Mouse (Mus musculus): ENCODE results near the gene Sestd1.

Gene Sestd1

GRCm38 (mm10) chr2:77157546-77157945 is 122.8 kb downstream of the Sestd1 start:
- TF ChIP-seq GATA4 (IDR thresholded peaks at IDR 0.05; ENCODE audit: insufficient replicate concordance, low read length), result no peak

DNA sequence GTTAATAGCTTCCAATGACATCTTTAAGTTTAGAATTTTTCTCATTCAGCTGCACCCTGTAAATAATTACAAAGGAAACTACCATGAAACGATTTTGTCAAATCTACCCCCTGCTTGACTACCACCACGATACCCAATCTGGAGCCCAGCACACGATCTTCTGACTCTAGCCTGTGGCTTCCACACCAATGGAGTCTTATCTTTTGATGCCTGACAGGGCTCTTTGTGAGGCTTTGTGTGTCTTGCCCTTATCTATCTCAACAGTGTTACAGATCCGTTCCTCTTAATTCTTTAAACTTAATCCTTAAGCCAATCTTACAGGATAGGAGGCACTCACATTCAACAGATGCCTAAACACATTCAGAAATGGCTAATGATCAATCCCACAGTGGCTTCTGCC is 126.3 kb downstream of the Sestd1 start:
- TF ChIP-seq GATA4 (IDR thresholded peaks at IDR 0.05; ENCODE audit: insufficient replicate concordance, low read length), result no peak

DNA sequence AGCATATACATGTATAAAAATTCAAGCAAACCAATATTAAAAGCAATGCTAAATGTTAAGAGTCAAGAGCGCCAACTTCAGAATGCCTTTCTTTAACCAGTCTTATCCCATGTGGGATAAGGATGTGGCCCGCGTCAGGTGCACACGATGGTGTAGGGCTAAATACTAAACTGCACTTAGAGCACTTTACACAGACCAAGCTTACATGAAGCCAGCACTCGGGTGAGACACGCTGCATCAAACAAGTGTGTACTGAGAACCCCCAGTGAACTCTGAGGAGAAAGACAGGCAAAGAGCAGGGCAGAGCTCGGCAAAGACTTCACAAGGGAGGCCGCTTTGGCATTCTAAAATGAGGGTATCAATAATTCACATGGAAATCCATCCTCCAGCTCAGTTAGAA is 129.1 kb downstream of the Sestd1 start:
- no peak for TF ChIP-seq GATA4 (IDR thresholded peaks at IDR 0.05; ENCODE audit: insufficient replicate concordance, low read length)

DNA sequence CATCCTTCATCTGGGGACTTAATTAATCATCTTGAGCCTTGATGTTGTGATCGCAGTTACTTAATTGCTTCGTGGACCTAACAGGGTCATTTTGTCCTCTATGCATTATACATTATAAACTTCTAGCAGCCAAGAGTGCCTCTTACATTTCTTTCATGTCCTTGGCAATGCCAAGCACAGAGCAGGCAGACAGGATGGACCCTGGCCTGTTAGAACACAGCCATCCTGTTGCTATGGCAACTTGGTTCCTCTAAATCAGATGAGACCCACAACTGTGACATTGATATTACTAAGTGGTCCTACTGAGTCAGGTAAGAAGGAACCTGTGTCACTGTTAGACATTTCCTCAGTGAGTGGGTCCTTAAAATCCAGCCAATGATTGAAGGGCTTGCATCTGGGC is 130.8 kb downstream of the Sestd1 start:
- no peak for TF ChIP-seq GATA4 (IDR thresholded peaks at IDR 0.05; ENCODE audit: insufficient replicate concordance, low read length)

DNA sequence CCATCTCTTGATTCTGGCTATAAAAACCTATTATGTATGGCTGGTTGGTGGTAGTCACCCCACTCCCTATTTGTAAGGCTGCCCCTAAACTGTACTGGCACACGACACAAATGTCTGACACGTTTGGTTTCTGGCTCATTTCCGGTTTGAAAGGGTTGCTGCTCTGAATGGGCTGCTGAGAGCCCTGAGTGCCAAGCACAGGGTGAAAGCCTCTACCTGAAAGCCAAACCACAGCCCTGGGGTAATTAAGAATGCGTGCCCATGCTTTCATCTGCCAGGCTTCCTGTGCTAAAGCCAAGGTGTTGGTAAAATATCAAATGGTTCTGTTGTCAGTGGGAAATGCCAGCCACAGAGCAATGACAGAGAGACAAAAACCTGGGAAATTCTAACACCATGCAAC is 132.2 kb downstream of the Sestd1 start:
- TF ChIP-seq GATA4 (IDR thresholded peaks at IDR 0.05; ENCODE audit: insufficient replicate concordance, low read length), result no peak

- TF ChIP-seq GATA4 (IDR thresholded peaks at IDR 0.05; ENCODE audit: insufficient replicate concordance, low read length), result no peak
These were observed 133.4 kb downstream of the Sestd1 start for GRCm38 (mm10) chr2:77146968-77147367.

DNA sequence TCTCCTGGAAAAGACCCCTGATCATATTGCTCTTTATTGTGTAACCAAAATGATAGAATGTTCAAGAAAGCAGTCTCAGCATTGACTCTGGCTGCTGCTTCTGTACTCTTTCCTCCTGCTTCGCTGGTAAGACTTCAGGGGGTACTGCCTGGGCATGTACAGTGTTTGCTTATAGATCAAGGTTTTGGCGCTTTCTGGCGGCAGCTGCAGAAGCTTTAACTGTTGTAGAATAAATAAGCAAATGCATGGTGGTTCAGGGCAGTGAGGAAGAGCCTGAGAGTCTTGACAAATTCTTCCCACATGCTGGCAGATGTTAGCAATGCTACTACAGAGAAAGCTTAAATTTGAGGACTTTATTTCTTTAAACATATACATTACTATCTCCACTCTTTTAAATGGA is 134.1 kb downstream of the Sestd1 start:
- no peak for TF ChIP-seq GATA4 (IDR thresholded peaks at IDR 0.05; ENCODE audit: insufficient replicate concordance, low read length)

DNA sequence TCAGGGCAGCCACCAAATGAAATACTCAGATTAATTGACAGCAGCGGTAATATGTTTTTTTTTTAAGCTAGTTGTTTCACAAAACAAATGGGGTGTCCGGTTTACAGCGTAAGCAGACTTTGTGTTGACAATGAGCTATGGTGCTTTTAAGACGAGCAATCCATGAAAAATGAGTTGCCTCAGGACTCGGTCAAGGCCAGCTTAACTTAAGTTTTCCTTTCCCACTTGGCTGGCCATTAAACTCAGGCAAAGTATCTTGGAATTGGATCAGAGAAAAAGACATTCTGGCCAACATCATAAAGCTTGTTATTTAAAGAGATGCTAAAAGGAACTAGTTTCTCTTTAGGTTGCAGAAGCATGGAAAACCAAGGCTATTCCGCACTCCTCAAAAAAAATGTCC is 136.9 kb downstream of the Sestd1 start:
- TF ChIP-seq GATA4 (IDR thresholded peaks at IDR 0.05; ENCODE audit: insufficient replicate concordance, low read length), result no peak

- no peak for TF ChIP-seq GATA4 (IDR thresholded peaks at IDR 0.05; ENCODE audit: insufficient replicate concordance, low read length)
These were observed 141.5 kb downstream of the Sestd1 start for GRCm38 (mm10) chr2:77138879-77139278.

- no peak for TF ChIP-seq GATA4 (IDR thresholded peaks at IDR 0.05; ENCODE audit: insufficient replicate concordance, low read length)
These were observed 145.5 kb downstream of the Sestd1 start for GRCm38 (mm10) chr2:77134906-77135305.

GRCm38 (mm10) chr2:77133407-77133806 is 147.0 kb downstream of the Sestd1 start:
- no peak for TF ChIP-seq GATA4 (IDR thresholded peaks at IDR 0.05; ENCODE audit: insufficient replicate concordance, low read length)

Data from liver, adult (tissue).